Mouse (Mus musculus): Measurements from ENCODE around the gene Csnk1g1. TPM values are rescaled to one million over a fixed set of nuclear protein-coding genes. Genes with fewer than 3 reads are reported as not detected.

Gene Csnk1g1
- polyA plus RNA-seq, 1 experiment from 2014 or later, result 12.9 TPM

- Histone ChIP-seq H3K36me3 (peaks cover 21% of the 10 kb centered on the region), H3K4me3 (replicated peaks) (peak within 1 kb of the TSS; percentile 86), H3K27ac (peak within 1 kb of the TSS; percentile 81), H3K9ac (peak within 1 kb of the TSS; percentile 53), H3K9me3 (no peaks in the 10 kb centered on the region), H3K27me3 (replicated peaks) (no peaks in the 10 kb centered on the region), H3K4me2 (peak within 1 kb of the TSS; percentile 72), H3K4me1 (peaks cover 12% of the 10 kb centered on the region)
- WGBS, result 1% methylated on average over 51 of the region's 51 CpGs
- ATAC-seq (ENCODE audit: insufficient read depth, low FRiP score, low read depth), result peak; percentile 98
Observed at GRCm38 (mm10) chr9:66059583-66060307, 151.0 kb downstream of the Csnk1g1 start, which contains the start of gene Ppib. TSS of gene Ppib (plus strand) at chr9:66060222.

- peak; percentile 28 for ATAC-seq (ENCODE audit: insufficient read depth, low FRiP score, low read depth)
- under 1% methylated on average over 20 of the region's 20 CpGs for WGBS
- peak overlapping the region; percentile 72 for H3K4me2 ChIP-seq
Observed at GRCm38 (mm10) chr9:66060308-66060647, 151.6 kb downstream of the Csnk1g1 start.

GRCm38 (mm10) chr9:66060986-66061385 is 152.3 kb downstream of the Csnk1g1 start:
- H3K9ac ChIP-seq, result peak overlapping the region; percentile 53
- 16% methylated on average over 4 of the region's 4 CpGs for WGBS
- peaks cover 31% of the 10 kb centered on the region for H3K36me3 ChIP-seq
- peaks cover 12% of the 10 kb centered on the region for H3K4me1 ChIP-seq
- H3K27ac ChIP-seq, result peak overlapping the region; percentile 81; the same call in 1 of the 2 replicates
- ATAC-seq (ENCODE audit: insufficient read depth, low FRiP score, low read depth), result no peak
- peak overlapping the region; percentile 72 for H3K4me2 ChIP-seq
- no peaks in the 10 kb centered on the region for H3K27me3 ChIP-seq (replicated peaks)
- H3K4me3 ChIP-seq (replicated peaks), result peak overlapping the region; percentile 86
- H3K9me3 ChIP-seq, result no peaks in the 10 kb centered on the region

More at GRCm38 (mm10) chr9:66060308-66060647, 151.6 kb downstream of the Csnk1g1 start:
- Histone ChIP-seq H3K27me3 (replicated peaks) (no peaks in the 10 kb centered on the region), H3K27ac (peak overlapping the region; percentile 81), H3K9me3 (no peaks in the 10 kb centered on the region), H3K4me1 (peaks cover 12% of the 10 kb centered on the region), H3K9ac (peak overlapping the region; percentile 53), H3K36me3 (peaks cover 24% of the 10 kb centered on the region), H3K4me3 (replicated peaks) (peak overlapping the region; percentile 86)

GRCm38 (mm10) chr9:66061656-66062055 is 152.9 kb downstream of the Csnk1g1 start:
- 75% methylated on average over 3 of the region's 3 CpGs for WGBS
- Histone ChIP-seq H3K4me3 (replicated peaks) (peak overlapping the region; percentile 86), H3K9me3 (no peaks in the 10 kb centered on the region), H3K4me1 (peaks cover 12% of the 10 kb centered on the region), H3K27me3 (replicated peaks) (no peaks in the 10 kb centered on the region), H3K9ac (no peak overlapping the region; the same call in 1 of the 2 replicates), H3K36me3 (peaks cover 37% of the 10 kb centered on the region), H3K27ac (peak overlapping the region; percentile 38; the same call in 1 of the 2 replicates), H3K4me2 (peak overlapping the region; percentile 72)
- ATAC-seq (ENCODE audit: insufficient read depth, low FRiP score, low read depth), result no peak

GRCm38 (mm10) chr9:66063446-66063845 is 154.7 kb downstream of the Csnk1g1 start:
- H3K36me3 ChIP-seq, result peaks cover 42% of the 10 kb centered on the region
- H3K9me3 ChIP-seq, result no peaks in the 10 kb centered on the region
- no peak overlapping the region for H3K4me2 ChIP-seq
- H3K27me3 ChIP-seq (replicated peaks), result 0 out of 2 replicates have a peak, but pooled peaks cover 7% of the 10 kb centered on the region
- WGBS, result 94% methylated on average over 3 of the region's 3 CpGs
- no peak overlapping the region for H3K27ac ChIP-seq
- peaks cover 12% of the 10 kb centered on the region for H3K4me1 ChIP-seq
- ATAC-seq (ENCODE audit: insufficient read depth, low FRiP score, low read depth), result no peak
- no peak overlapping the region for H3K4me3 ChIP-seq (replicated peaks)
- no peak overlapping the region for H3K9ac ChIP-seq

- Histone ChIP-seq H3K27me3 (replicated peaks) (peaks cover 7% of the 10 kb centered on the region; the same call in 1 of the 2 replicates), H3K4me3 (replicated peaks) (no peak overlapping the region), H3K4me1 (peaks cover 16% of the 10 kb centered on the region), H3K36me3 (peaks cover 42% of the 10 kb centered on the region), H3K9me3 (no peaks in the 10 kb centered on the region), H3K9ac (no peak overlapping the region), H3K27ac (no peak overlapping the region), H3K4me2 (no peak overlapping the region)
- WGBS, result 95% methylated on average over 11 of the region's 11 CpGs
- no peak for ATAC-seq (ENCODE audit: insufficient read depth, low FRiP score, low read depth)
Observed at GRCm38 (mm10) chr9:66064316-66064715, 155.6 kb downstream of the Csnk1g1 start.

GRCm38 (mm10) chr9:66066791-66067190 is 158.1 kb downstream of the Csnk1g1 start:
- H3K36me3 ChIP-seq, result peaks cover 42% of the 10 kb centered on the region

GRCm38 (mm10) chr9:66067542-66067941 is 158.8 kb downstream of the Csnk1g1 start:
- H3K9ac ChIP-seq, result no peak overlapping the region
- peaks cover 41% of the 10 kb centered on the region for H3K36me3 ChIP-seq
- 38% methylated on average over 5 of the region's 5 CpGs for WGBS
- no peaks in the 10 kb centered on the region for H3K9me3 ChIP-seq
- H3K4me3 ChIP-seq (replicated peaks), result no peak overlapping the region
- no peak overlapping the region for H3K27ac ChIP-seq
- H3K4me2 ChIP-seq, result no peak overlapping the region
- no peak for ATAC-seq (ENCODE audit: insufficient read depth, low FRiP score, low read depth)
- peaks cover 6% of the 10 kb centered on the region for H3K4me1 ChIP-seq
- peaks cover 11% of the 10 kb centered on the region; the same call in 1 of the 2 replicates for H3K27me3 ChIP-seq (replicated peaks)

More at GRCm38 (mm10) chr9:66066791-66067190, 158.1 kb downstream of the Csnk1g1 start:
- no peak overlapping the region for H3K9ac ChIP-seq
- H3K4me3 ChIP-seq (replicated peaks), result no peak overlapping the region
- peaks cover 6% of the 10 kb centered on the region for H3K4me1 ChIP-seq
- H3K4me2 ChIP-seq, result no peak overlapping the region
- peaks cover 11% of the 10 kb centered on the region; the same call in 1 of the 2 replicates for H3K27me3 ChIP-seq (replicated peaks)
- no peak for ATAC-seq (ENCODE audit: insufficient read depth, low FRiP score, low read depth)
- H3K9me3 ChIP-seq, result no peaks in the 10 kb centered on the region
- WGBS, result 84% methylated on average over 3 of the region's 3 CpGs
- no peak overlapping the region for H3K27ac ChIP-seq

GRCm38 (mm10) chr9:66068056-66068455 is 159.3 kb downstream of the Csnk1g1 start:
- peak overlapping the region; percentile 98; the same call in 1 of the 2 replicates for H3K4me2 ChIP-seq
- ATAC-seq (ENCODE audit: insufficient read depth, low FRiP score, low read depth), result no peak
- no peak overlapping the region for H3K9ac ChIP-seq
- peaks cover 6% of the 10 kb centered on the region for H3K4me1 ChIP-seq
- peaks cover 36% of the 10 kb centered on the region for H3K36me3 ChIP-seq
- H3K4me3 ChIP-seq (replicated peaks), result no peak overlapping the region
- peaks cover 11% of the 10 kb centered on the region; the same call in 1 of the 2 replicates for H3K27me3 ChIP-seq (replicated peaks)
- no peaks in the 10 kb centered on the region for H3K9me3 ChIP-seq
- 64% methylated on average over 4 of the region's 4 CpGs for WGBS
- no peak overlapping the region for H3K27ac ChIP-seq

GRCm38 (mm10) chr9:66068971-66069391 is 160.3 kb downstream of the Csnk1g1 start:
- peaks cover 6% of the 10 kb centered on the region for H3K4me1 ChIP-seq
- H3K9ac ChIP-seq, result peak overlapping the region; percentile 13; the same call in 1 of the 2 replicates
- H3K9me3 ChIP-seq, result no peaks in the 10 kb centered on the region
- no peak overlapping the region for H3K27ac ChIP-seq
- peaks cover 26% of the 10 kb centered on the region for H3K36me3 ChIP-seq
- H3K4me2 ChIP-seq, result peak overlapping the region; percentile 98
- H3K27me3 ChIP-seq (replicated peaks), result peaks cover 11% of the 10 kb centered on the region; the same call in 1 of the 2 replicates
- 1% methylated on average over 30 of the region's 30 CpGs for WGBS
- 0 out of 2 replicates have a peak, but pooled peaks have one; percentile 37 for ATAC-seq (ENCODE audit: insufficient read depth, low FRiP score, low read depth)
- H3K4me3 ChIP-seq (replicated peaks), result peak overlapping the region; percentile 48

- Histone ChIP-seq H3K36me3 (peaks cover 21% of the 10 kb centered on the region), H3K4me1 (peaks cover 6% of the 10 kb centered on the region), H3K4me2 (peak within 1 kb of the TSS; percentile 98), H3K9ac (peak within 1 kb of the TSS; percentile 13; the same call in 1 of the 2 replicates), H3K4me3 (replicated peaks) (peak within 1 kb of the TSS; percentile 48), H3K27ac (no peak within 1 kb of the TSS), H3K27me3 (replicated peaks) (peaks cover 11% of the 10 kb centered on the region; the same call in 1 of the 2 replicates), H3K9me3 (no peaks in the 10 kb centered on the region)
- WGBS, result 2% methylated on average over 22 of the region's 22 CpGs
- peak; percentile 97 for ATAC-seq (ENCODE audit: insufficient read depth, low FRiP score, low read depth)
Observed at GRCm38 (mm10) chr9:66069583-66069982, 160.9 kb downstream of the Csnk1g1 start, which contains the start of gene Snx22. TSS of gene Snx22 (minus strand) at chr9:66069719.

GRCm38 (mm10) chr9:66070151-66070550 is 161.4 kb downstream of the Csnk1g1 start:
- H3K4me2 ChIP-seq, result peak overlapping the region; percentile 98; the same call in 1 of the 2 replicates
- H3K36me3 ChIP-seq, result peaks cover 19% of the 10 kb centered on the region
- H3K4me1 ChIP-seq, result peaks cover 6% of the 10 kb centered on the region
- no peak overlapping the region for H3K9ac ChIP-seq
- 77% methylated on average over 5 of the region's 5 CpGs for WGBS
- H3K9me3 ChIP-seq, result no peaks in the 10 kb centered on the region
- peaks cover 11% of the 10 kb centered on the region; the same call in 1 of the 2 replicates for H3K27me3 ChIP-seq (replicated peaks)
- H3K27ac ChIP-seq, result no peak overlapping the region
- no peak overlapping the region for H3K4me3 ChIP-seq (replicated peaks)
- ATAC-seq (ENCODE audit: insufficient read depth, low FRiP score, low read depth), result no peak
